Mouse (Mus musculus): ENCODE measurements around the gene Myadml2. TPM values are rescaled to one million over a fixed set of nuclear protein-coding genes. Genes with fewer than 3 reads are reported as not detected.

Gene Myadml2
- polyA plus RNA-seq, 2 experiments, result 0.60 to 1.6 TPM

DNA sequence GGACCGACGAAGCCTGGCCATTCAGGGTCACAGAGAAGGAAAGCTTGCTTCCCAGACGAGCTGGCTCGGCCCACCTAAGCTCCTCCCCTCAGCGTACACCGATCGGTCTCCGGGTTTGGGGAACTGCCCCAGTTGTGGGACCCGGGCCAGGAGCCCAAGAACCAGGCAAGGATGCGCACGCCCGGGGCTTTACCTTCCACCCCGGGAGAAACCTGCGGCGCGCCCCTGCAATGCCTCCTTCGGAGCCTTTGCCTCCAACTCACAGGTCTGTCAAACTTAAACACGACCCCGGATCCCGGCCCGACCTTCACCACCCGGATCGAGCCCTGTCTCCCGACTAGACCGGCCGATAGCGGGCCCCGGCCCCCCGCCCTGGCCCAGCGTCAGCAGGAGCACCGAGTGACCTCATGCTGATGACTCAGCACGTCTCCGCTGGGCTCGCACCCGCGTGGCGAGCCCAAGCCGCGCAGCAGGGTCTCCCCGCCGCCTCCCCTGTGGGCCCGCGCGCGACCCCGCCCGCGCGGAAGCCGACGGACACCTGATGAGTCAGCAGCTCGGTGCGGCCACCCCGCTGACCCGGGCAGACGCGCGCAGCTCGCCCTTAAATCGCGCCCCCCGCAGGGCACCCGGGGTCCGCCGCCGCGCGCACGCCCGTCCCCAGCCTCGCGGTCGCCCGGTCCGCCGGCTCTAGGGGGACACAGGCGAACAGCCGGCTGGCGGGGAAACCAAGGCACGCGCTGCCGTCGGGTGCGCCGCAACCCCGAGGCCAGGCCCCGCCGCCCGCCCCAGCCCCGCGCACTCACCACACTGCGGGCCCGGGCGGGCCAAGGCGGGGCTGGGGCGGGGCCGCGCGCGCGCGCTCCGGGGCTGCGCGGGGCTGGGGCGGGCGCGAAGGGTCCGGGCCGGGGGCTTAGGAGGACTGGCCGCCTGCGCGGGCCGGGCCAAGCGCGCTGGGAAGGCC is 15.1 kb downstream of the Myadml2 start:
- peak overlapping the region; percentile 70 for H3K4me2 ChIP-seq (replicated peaks; ENCODE audit: low read depth, low read length, severe bottlenecking)
- peak overlapping the region; percentile 96 for H3K4me3 ChIP-seq (replicated peaks; ENCODE audit: low read length)
- no peaks in the 10 kb centered on the region for H3K27me3 ChIP-seq (ENCODE audit: control insufficient read depth, insufficient read depth, low read length)
- H3K36me3 ChIP-seq (ENCODE audit: control insufficient read depth, insufficient read depth, low read length), result peaks cover 11% of the 10 kb centered on the region
- peak overlapping the region; percentile 76 for H3K27ac ChIP-seq (replicated peaks; ENCODE audit: low read depth, low read length)
- H3K4me1 ChIP-seq (ENCODE audit: control insufficient read depth, insufficient read depth, low read length), result peaks cover 15% of the 10 kb centered on the region
- peak; percentile 83 for ATAC-seq (ENCODE audit: low FRiP score, low read depth)
- no peak for TF ChIP-seq POLR2A (IDR thresholded peaks at IDR 0.05; ENCODE audit: borderline replicate concordance, extremely low read depth, insufficient read depth, insufficient read length)
- peak; percentile 58 for DNase-seq (ENCODE audit: low spot score)
- peak overlapping the region; percentile 88 for H3K9ac ChIP-seq (ENCODE audit: low read depth, low read length, severe bottlenecking)
- no peaks in the 10 kb centered on the region for H3K9me3 ChIP-seq (ENCODE audit: control insufficient read depth, low read length)
- under 1% methylated on average over 63 of the region's 116 CpGs for WGBS

DNA sequence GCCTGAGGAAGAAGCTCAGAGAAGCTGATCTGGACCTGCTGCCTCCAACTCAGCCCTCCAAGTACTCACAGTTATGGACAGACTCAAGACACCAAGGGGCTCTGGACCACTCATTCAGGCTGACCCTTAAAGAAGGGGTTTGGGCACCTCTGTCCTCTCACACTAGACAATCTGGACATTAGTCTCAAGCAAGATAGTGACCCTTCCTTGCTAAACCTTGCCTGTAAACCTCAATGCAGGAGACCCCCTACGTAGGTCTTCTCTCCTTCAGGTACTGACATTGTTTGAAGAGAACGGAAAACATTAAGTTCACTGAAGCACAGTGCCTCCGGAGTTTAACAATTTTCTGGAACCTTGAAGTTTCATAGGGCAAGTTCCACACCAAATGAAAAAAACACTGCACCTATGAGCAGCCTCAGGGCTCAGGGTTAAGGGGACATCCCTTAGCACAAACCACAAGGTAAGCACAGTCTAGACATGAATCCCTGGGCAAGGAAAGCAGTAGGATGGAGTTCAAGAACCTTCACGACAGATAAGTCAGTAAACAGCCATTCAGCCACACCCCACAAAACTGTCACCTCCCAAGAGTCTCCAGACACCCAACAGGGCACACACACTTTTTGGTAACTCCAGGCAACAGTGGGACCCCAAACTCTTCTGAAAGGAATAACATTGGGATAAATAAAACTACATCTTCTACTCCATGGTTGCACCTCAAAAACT is 16.1 kb downstream of the Myadml2 start:
- Histone ChIP-seq H3K27me3 (ENCODE audit: control insufficient read depth, insufficient read depth, low read length) (no peaks in the 10 kb centered on the region), H3K4me2 (replicated peaks; ENCODE audit: low read depth, low read length, severe bottlenecking) (peak overlapping the region; percentile 70), H3K4me1 (ENCODE audit: control insufficient read depth, insufficient read depth, low read length) (peaks cover 15% of the 10 kb centered on the region), H3K9ac (ENCODE audit: low read depth, low read length, severe bottlenecking) (peak overlapping the region; percentile 88), H3K9me3 (ENCODE audit: control insufficient read depth, low read length) (no peaks in the 10 kb centered on the region), H3K4me3 (replicated peaks; ENCODE audit: low read length) (peak overlapping the region; percentile 96), H3K27ac (replicated peaks; ENCODE audit: low read depth, low read length) (no peak overlapping the region), H3K36me3 (ENCODE audit: control insufficient read depth, insufficient read depth, low read length) (peaks cover 21% of the 10 kb centered on the region)
- DNase-seq (ENCODE audit: low spot score) (no peak), ATAC-seq (ENCODE audit: low FRiP score, low read depth) (no peak)
- WGBS, result 56% methylated on average over 4 of the region's 4 CpGs
- TF ChIP-seq POLR2A (IDR thresholded peaks at IDR 0.05; ENCODE audit: borderline replicate concordance, extremely low read depth, insufficient read depth, insufficient read length), result no peak

DNA sequence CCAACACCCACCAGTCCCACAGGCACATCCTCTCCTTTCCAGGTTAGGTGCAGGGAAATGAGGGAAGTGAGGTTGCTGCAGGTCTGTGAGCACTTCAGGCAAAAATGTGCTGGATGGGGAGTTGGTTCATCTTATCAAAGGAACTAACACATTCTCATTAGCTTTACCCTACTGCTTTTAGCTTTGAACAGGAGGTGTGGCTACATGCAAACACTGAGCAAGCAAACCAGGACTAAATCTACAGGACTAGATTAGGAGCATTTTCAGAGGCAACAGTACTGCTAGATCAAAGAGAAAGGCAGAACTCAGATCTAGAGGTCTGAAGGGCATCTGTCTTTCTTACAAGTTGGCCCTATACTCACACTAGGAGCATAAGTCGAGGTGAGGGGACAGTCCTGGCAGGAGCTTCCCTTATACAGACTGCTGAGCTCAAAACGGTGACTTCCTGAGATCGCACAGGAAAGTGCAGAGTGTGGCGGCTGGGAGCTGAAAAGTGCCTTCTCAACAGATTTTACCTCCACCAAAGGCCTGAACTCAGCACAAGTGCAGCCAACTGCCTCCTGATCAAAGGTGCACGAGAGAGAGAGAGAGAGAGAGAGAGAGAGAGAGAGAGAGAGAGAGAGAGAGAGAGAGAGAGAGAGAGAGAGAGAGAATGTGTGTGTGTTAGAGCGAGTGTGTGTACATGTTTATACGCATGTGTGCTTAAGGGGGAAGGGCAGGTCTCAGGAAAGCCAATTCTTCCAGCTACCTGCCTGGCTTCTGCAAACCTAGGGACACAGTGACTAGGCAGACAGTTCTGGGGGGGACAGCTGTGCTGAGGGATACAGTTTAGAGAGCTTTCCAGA is 16.9 kb downstream of the Myadml2 start:
- DNase-seq (ENCODE audit: low spot score) (no peak), ATAC-seq (ENCODE audit: low FRiP score, low read depth) (no peak)
- Histone ChIP-seq H3K4me1 (ENCODE audit: control insufficient read depth, insufficient read depth, low read length) (peaks cover 15% of the 10 kb centered on the region), H3K4me3 (replicated peaks; ENCODE audit: low read length) (no peak overlapping the region), H3K9me3 (ENCODE audit: control insufficient read depth, low read length) (no peaks in the 10 kb centered on the region), H3K27ac (replicated peaks; ENCODE audit: low read depth, low read length) (no peak overlapping the region), H3K4me2 (replicated peaks; ENCODE audit: low read depth, low read length, severe bottlenecking) (peak overlapping the region; percentile 70; the same call in 1 of the 2 replicates), H3K36me3 (ENCODE audit: control insufficient read depth, insufficient read depth, low read length) (peaks cover 25% of the 10 kb centered on the region), H3K9ac (ENCODE audit: low read depth, low read length, severe bottlenecking) (peak overlapping the region; percentile 3; the same call in 1 of the 2 replicates), H3K27me3 (ENCODE audit: control insufficient read depth, insufficient read depth, low read length) (no peaks in the 10 kb centered on the region)
- no peak for TF ChIP-seq POLR2A (IDR thresholded peaks at IDR 0.05; ENCODE audit: borderline replicate concordance, extremely low read depth, insufficient read depth, insufficient read length)
- WGBS, result 34% methylated on average over 7 of the region's 7 CpGs

GRCm38 (mm10) chr11:120630401-120630871 is 17.5 kb downstream of the Myadml2 start:
- no peak overlapping the region for H3K4me2 ChIP-seq (replicated peaks; ENCODE audit: low read depth, low read length, severe bottlenecking)
- ATAC-seq (ENCODE audit: low FRiP score, low read depth) (no peak), DNase-seq (ENCODE audit: low spot score) (no peak)
- peaks cover 15% of the 10 kb centered on the region for H3K4me1 ChIP-seq (ENCODE audit: control insufficient read depth, insufficient read depth, low read length)
- H3K27me3 ChIP-seq (ENCODE audit: control insufficient read depth, insufficient read depth, low read length), result no peaks in the 10 kb centered on the region
- 61% methylated on average over 5 of the region's 5 CpGs for WGBS
- no peaks in the 10 kb centered on the region for H3K9me3 ChIP-seq (ENCODE audit: control insufficient read depth, low read length)
- H3K36me3 ChIP-seq (ENCODE audit: control insufficient read depth, insufficient read depth, low read length), result peaks cover 25% of the 10 kb centered on the region
- H3K4me3 ChIP-seq (replicated peaks; ENCODE audit: low read length), result no peak overlapping the region
- TF ChIP-seq POLR2A (IDR thresholded peaks at IDR 0.05; ENCODE audit: borderline replicate concordance, extremely low read depth, insufficient read depth, insufficient read length), result no peak
- H3K9ac ChIP-seq (ENCODE audit: low read depth, low read length, severe bottlenecking), result peak overlapping the region; percentile 3; the same call in 1 of the 2 replicates
- H3K27ac ChIP-seq (replicated peaks; ENCODE audit: low read depth, low read length), result no peak overlapping the region

Data from limb, embryonic 14.5 days (tissue).